Mouse (Mus musculus) forebrain, embryonic 12.5 days (tissue): ENCODE results near the gene AC161166.1. TPM values are rescaled to one million over a fixed set of nuclear protein-coding genes. Genes with fewer than 3 reads are reported as not detected.
"Not testable (repeated sequence)": the region's sequence is repeated elsewhere in the genome, so short reads cannot be mapped to it uniquely, and the experiment has no call there.

Experiments
- ATAC-seq: fragments of 200-750 bp; cut with Nextera tagmentation; 2 replicates; pipeline ENCODE4 v1.8.0; 2017; ENCODE audit warnings: moderate TSS enrichment; ENCODE audit not compliant: low FRiP score
- H3K27ac ChIP-seq: fragments of 300-500 bp; sonication (generic); 2 replicates; pipeline ENCODE4 v1.5.1; 2016; ENCODE audit warnings: mild to moderate bottlenecking
- H3K27me3 ChIP-seq: fragments of 300-500 bp; sonication (generic); 2 replicates; pipeline ENCODE4 v1.6.1; 2016; ENCODE audit warnings: mild to moderate bottlenecking
- H3K36me3 ChIP-seq: fragments of 300-500 bp; sonication (generic); replicated peaks from 2 replicates; pipeline ENCODE4 v1.6.1; 2016; ENCODE audit warnings: mild to moderate bottlenecking
- H3K4me1 ChIP-seq: fragments of 300-500 bp; sonication (generic); 2 replicates; pipeline ENCODE4 v1.6.1; 2016
- H3K4me2 ChIP-seq: fragments of 300-500 bp; sonication (generic); 2 replicates; pipeline ENCODE4 v1.6.1; 2016; ENCODE audit warnings: mild to moderate bottlenecking, moderate library complexity
- H3K4me3 ChIP-seq: fragments of 300-500 bp; sonication (generic); replicated peaks from 2 replicates; pipeline ENCODE4 v1.5.1; 2016; ENCODE audit warnings: mild to moderate bottlenecking
- H3K9ac ChIP-seq: fragments of 300-500 bp; sonication (generic); 2 replicates; pipeline ENCODE4 v1.6.1; 2016; ENCODE audit warnings: mild to moderate bottlenecking
- H3K9me3 ChIP-seq: fragments of 300-500 bp; sonication (generic); 2 replicates; pipeline ENCODE4 v1.6.1; 2016
- WGBS: fragments of 180-500 bp; shearing (Covaris S2); methylation state at CpG from one replicate; pipeline ENCODE4 v1.1.7; 2016; 5-methylcytosine and 5-hydroxymethylcytosine counted together
- polyA plus RNA-seq: library from polyadenylated mRNA; unstranded; fragments of >200 nt; fragmentation: Nextera tagmentation; extraction: Ambion mirVana; gene quantifications from 2 replicates; pipeline ENCODE4 v1.2.1, GENCODE M21; 2016

AC161166.1 gene
- polyA plus RNA-seq, 1 experiment from 2014 or later, result 1.6 TPM

DNA sequence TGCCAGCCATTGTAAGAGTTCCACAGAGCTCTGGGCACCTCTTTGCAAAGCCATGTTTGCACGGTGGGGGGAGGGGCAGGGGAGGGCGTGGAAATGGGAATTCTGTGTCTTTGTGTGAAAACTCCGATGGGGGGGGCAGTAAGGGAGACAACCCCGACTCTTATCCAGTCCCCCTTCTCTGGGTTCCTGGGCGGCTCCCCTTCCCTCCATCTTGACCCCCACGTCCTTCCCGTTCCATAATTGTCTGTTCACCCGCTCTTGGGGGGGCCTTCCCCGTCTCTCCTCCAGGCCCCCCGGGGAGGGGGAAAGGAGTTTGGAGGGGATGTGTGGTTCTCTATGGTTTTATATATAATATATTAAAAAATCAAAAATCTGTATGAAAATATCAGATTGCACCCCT is 8.3 kb downstream of the AC161166.1 start:
- Histone ChIP-seq H3K27me3 (peaks cover 22% of the 10 kb centered on the region), H3K36me3 (peaks cover 46% of the 10 kb centered on the region), H3K4me2 (0 out of 2 replicates have a peak overlapping the region, but pooled peaks have one; percentile 4), H3K27ac (no peak overlapping the region), H3K4me1 (peaks cover 50% of the 10 kb centered on the region), H3K4me3 (no peak overlapping the region), H3K9me3 (peaks cover 5% of the 10 kb centered on the region; the same call in 1 of the 2 replicates), H3K9ac (no peak overlapping the region)
- 25% methylated on average over 10 of the region's 10 CpGs for whole genome bisulfite sequencing
- no peak for ATAC-seq

DNA sequence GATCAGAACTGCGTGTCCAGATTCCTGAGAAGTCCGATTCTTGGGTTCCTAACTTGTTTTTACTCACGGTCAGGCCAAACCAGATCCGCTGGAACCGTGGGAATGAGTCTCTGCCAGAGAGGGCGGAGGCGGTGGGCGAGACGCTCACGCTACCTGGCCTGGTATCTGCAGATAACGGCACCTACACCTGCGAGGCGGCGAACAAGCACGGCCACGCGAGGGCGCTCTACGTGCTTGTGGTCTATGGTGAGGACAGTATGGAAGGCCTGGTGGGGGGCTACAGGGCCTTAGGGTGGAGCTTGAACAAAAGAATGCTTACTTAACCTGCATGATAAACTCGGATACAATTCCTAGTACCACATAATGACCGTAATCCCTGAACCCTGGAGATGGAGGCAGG is 10.8 kb downstream of the AC161166.1 start:
- Histone ChIP-seq H3K9ac (no peak overlapping the region), H3K36me3 (peaks cover 53% of the 10 kb centered on the region), H3K27me3 (peaks cover 33% of the 10 kb centered on the region), H3K4me2 (no peak overlapping the region), H3K4me3 (no peak overlapping the region), H3K9me3 (peaks cover 5% of the 10 kb centered on the region; the same call in 1 of the 2 replicates), H3K4me1 (peaks cover 42% of the 10 kb centered on the region), H3K27ac (no peak overlapping the region)
- no peak for ATAC-seq
- 52% methylated on average over 21 of the region's 21 CpGs for WGBS

DNA sequence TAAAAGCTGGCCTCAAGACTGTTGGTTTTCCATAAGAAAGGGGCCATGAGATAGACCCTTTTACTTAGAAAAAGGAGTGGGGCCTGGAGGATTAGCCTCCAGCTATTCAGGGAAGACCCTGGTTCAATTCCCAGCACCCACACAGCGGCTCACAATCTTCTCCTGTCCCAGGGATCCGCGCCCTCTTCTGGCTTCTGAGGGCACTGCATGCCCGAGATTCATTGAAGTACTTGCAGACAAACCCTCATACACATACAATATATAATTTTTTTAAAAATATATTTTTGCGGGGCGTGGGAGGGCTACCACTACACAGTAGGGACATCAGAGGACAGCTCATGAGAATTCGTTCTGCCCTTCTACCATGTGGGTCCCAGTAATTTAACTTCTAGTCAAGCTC is 11.3 kb downstream of the AC161166.1 start:
- 32% methylated on average over 7 of the region's 7 CpGs for WGBS
- ATAC-seq, result no peak
- H3K27me3 ChIP-seq, result peaks cover 33% of the 10 kb centered on the region
- H3K36me3 ChIP-seq, result peaks cover 53% of the 10 kb centered on the region
- no peak overlapping the region for H3K4me3 ChIP-seq
- no peak overlapping the region for H3K4me2 ChIP-seq
- H3K4me1 ChIP-seq, result peaks cover 37% of the 10 kb centered on the region
- H3K9ac ChIP-seq, result no peak overlapping the region
- no peak overlapping the region for H3K27ac ChIP-seq
- peaks cover 5% of the 10 kb centered on the region; the same call in 1 of the 2 replicates for H3K9me3 ChIP-seq

DNA sequence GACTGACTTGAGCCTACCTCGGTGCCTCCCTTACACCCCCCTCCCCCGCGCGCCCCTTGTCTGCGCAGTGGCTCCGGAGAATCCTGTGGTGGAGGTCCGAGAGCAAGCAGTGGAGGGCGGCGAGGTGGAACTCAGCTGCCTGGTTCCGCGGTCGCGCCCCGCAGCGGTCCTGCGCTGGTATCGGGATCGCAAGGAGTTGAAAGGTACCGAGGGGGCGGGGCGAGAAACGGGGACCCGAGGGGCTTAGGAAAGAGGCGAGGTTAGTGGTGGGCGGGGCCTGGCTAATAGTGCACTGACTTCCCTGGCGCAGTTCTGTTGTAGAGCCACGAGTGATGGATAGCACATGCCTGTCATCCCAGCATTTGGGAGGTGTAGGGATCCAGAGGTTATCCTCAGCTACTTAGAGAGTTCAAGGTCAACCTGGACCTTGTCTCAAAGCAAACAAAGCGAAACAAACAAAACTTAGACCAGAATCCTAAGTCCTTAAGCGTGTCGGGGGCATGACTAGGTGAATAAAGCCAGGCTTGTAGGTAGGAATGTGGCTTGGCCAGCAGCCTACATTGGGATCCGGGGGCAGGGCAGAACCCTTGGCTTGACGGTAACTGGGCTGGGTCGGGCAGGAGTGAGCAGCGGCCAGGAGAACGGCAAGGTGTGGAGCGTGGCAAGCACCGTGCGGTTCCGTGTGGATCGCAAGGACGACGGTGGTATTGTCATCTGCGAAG is 12.2 kb downstream of the AC161166.1 start:
- 17% methylated on average over 43 of the region's 43 CpGs for WGBS
- Histone ChIP-seq H3K27me3 (peaks cover 33% of the 10 kb centered on the region), H3K9ac (no peak overlapping the region), H3K36me3 (peaks cover 54% of the 10 kb centered on the region), H3K4me2 (peak overlapping the region; percentile 44), H3K4me1 (peaks cover 28% of the 10 kb centered on the region), H3K4me3 (peak overlapping the region; percentile 17; the same call in 1 of the 2 replicates), H3K27ac (no peak overlapping the region), H3K9me3 (peaks cover 5% of the 10 kb centered on the region; the same call in 1 of the 2 replicates)
- 0 out of 2 replicates have a peak, but pooled peaks have one; percentile 30 for ATAC-seq

DNA sequence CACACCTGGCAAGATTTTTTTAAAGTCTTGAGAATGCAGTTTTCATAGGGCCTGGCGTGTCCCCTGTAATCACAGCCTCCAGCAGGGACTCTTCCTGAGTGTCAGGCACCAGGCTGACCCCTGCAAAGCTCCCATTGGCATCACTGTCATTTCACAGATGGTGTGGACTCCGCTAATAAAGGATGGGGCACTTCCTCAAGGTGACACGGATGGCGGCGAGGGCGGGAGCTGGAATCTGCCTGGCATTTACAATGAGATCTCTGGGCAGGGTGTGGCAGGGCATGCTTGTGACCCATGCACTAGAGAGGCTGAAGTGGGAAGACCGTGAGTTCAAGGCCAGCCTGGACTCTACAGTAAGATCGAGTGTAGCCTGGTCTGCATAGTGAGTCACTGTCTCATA is 24.0 kb downstream of the AC161166.1 start:
- Histone ChIP-seq H3K27ac (no peak overlapping the region), H3K4me3 (no peak overlapping the region), H3K27me3 (no peaks in the 10 kb centered on the region), H3K4me1 (peaks cover 46% of the 10 kb centered on the region), H3K36me3 (peaks cover 25% of the 10 kb centered on the region), H3K4me2 (no peak overlapping the region), H3K9ac (no peak overlapping the region), H3K9me3 (no peaks in the 10 kb centered on the region)
- ATAC-seq, result no peak
- WGBS, result 87% methylated on average over 8 of the region's 8 CpGs

DNA sequence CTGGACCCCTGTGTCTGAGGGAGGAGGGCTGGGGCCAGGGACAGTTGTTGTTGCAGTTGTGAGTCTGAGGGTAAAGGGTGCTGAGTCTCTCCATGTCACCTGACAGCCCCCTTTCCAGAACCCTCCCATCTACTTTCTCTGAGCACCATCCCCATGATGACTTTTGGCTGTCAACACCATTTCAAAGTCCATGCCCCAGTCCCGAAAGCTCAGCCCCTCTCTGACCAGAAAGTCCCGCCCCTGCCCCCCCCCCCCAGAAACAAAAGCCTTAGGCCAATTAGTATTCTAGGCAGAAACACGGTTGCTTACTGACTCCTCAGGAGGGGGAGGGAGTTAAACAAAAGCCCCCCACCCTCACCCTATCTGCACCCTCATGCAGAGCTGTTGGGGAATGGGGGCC is 24.9 kb downstream of the AC161166.1 start:
- peak overlapping the region; percentile 64; the same call in 1 of the 2 replicates for H3K9ac ChIP-seq
- H3K27ac ChIP-seq, result peak overlapping the region; percentile 84
- H3K4me1 ChIP-seq, result peaks cover 55% of the 10 kb centered on the region
- ATAC-seq, result no peak
- H3K4me2 ChIP-seq, result peak overlapping the region; percentile 57
- H3K36me3 ChIP-seq, result peaks cover 23% of the 10 kb centered on the region
- WGBS, result 25% methylated on average over 3 of the region's 3 CpGs
- H3K27me3 ChIP-seq, result no peaks in the 10 kb centered on the region
- H3K4me3 ChIP-seq, result no peak overlapping the region; the same call in 1 of the 2 replicates
- no peaks in the 10 kb centered on the region for H3K9me3 ChIP-seq

DNA sequence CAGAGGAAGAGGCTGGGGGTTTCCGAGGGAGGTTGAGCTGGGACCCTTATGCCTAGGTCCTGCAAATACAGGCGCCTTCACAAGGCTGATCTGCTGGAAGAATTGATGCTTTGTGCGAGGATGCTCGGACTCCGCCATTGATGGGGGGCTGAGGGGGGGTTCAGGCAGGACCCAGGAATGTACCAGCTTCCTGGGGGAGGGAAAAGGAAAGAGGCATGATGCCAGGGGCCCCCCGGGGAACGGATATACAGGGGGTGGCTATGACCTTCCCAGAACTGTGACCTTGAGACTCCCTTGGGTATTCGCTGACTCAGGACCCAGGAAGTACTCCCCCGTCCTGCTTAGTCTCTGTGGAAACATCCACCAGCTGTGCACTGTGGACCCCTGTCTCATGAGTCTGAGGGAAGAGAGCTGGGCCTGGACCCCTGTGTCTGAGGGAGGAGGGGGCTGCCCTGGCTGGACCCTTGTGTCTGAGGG is 25.6 kb downstream of the AC161166.1 start:
- H3K4me1 ChIP-seq, result peaks cover 55% of the 10 kb centered on the region
- H3K4me2 ChIP-seq, result peak overlapping the region; percentile 57
- H3K27me3 ChIP-seq, result no peaks in the 10 kb centered on the region
- no peaks in the 10 kb centered on the region for H3K9me3 ChIP-seq
- peak overlapping the region; percentile 64 for H3K9ac ChIP-seq
- H3K4me3 ChIP-seq, result peak overlapping the region; percentile 29
- H3K36me3 ChIP-seq, result peaks cover 16% of the 10 kb centered on the region
- 42% methylated on average over 9 of the region's 9 CpGs for WGBS
- H3K27ac ChIP-seq, result peak overlapping the region; percentile 84
- peak; percentile 70; the same call in 1 of the 2 replicates for ATAC-seq

DNA sequence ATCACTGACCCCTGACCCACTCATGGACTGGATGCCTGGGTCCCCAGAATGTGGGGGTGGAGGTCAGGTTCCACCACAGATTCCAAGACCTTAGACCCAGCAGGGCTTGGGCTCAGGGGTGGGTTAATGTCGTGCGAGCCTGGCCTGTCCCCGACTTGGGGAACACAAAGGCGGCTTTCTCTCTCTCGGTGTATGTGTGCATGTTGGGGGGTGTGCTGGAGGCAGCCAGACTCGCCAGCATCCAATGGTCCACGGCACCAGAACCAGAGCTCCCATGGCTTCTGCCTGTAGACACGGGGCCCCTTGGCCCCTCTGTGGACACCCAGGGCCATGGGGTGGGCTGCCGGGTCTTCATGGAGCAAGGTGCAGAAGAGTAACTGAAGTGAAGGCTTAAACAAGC is 26.8 kb downstream of the AC161166.1 start:
- H3K9ac ChIP-seq, result peak overlapping the region; percentile 64; the same call in 1 of the 2 replicates
- no peaks in the 10 kb centered on the region for H3K9me3 ChIP-seq
- WGBS, result 80% methylated on average over 9 of the region's 9 CpGs
- H3K4me3 ChIP-seq, result peak overlapping the region; percentile 0; the same call in 1 of the 2 replicates
- peak overlapping the region; percentile 57 for H3K4me2 ChIP-seq
- ATAC-seq, result no peak
- H3K4me1 ChIP-seq, result peaks cover 65% of the 10 kb centered on the region
- peaks cover 10% of the 10 kb centered on the region for H3K36me3 ChIP-seq
- H3K27me3 ChIP-seq, result no peaks in the 10 kb centered on the region
- peak overlapping the region; percentile 84 for H3K27ac ChIP-seq

DNA sequence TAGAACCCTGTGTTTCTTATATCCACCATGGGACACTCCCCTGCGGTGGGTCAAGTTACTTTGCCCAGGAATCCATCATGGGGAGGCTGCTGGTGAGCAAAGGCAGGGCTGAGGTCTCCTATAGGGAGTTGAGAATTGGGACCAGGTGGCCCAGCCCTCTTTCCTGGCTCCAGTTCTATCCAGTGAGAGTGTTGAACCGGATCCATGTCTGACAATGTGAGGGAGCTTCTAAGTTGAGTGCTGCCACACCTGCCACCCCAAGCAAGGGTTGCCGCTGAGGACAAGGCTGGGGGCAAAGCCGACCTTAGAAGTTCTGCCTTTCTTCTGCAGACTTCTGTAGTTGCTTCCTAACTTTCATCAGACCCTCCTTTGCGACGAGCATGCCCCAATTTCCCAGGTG is 29.0 kb downstream of the AC161166.1 start:
- Histone ChIP-seq H3K4me2 (peak overlapping the region; percentile 88), H3K4me1 (peaks cover 77% of the 10 kb centered on the region), H3K4me3 (peak overlapping the region; percentile 90), H3K9ac (peak overlapping the region; percentile 96)
- H3K27me3 ChIP-seq, ATAC-seq, H3K27ac ChIP-seq, H3K36me3 ChIP-seq, H3K9me3 ChIP-seq: not testable (repeated sequence)
- 58% methylated on average over 6 of the region's 6 CpGs for WGBS

DNA sequence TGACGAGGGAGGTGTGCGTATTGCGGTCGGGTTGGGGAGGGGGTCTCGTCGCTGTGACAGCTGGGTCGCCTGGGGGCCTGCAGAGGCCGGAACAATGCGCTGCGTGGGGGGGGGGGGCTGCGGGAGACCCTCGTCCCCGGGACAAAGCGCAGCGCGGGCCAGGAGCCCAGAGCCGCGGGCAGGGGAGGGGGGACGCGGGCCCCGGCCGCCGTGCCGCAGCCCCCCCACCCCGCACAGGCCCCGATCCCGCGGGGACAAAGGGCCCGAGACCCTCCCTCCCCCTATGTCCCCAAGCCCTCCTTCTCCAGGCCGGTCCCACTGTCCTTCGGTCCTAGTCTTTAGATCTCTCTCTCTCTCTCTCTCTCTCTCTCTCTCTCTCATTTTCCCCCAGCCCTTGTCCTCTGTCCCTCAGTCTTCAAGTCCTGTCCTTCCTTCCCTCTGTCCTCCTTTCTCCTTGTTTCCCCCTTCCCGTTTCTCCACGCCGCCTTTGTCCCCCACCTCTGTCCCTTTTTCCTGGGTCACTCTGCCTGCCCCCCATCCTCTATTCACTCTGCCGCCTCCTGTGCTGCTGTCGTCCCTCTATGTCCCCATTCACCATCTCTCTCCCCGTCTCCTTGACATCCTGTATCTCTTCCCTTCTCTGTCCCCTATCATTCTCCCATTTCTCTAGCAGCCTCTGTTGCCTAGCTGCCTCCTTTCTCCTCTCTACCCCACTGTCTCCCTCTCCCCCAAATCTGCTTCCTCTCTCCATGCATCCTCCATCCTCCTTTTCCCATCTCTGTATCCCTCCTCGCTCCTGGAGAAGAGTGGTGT is 29.8 kb downstream of the AC161166.1 start:
- H3K27me3 ChIP-seq, result 0 out of 2 replicates have a peak, but pooled peaks cover 4% of the 10 kb centered on the region

DNA sequence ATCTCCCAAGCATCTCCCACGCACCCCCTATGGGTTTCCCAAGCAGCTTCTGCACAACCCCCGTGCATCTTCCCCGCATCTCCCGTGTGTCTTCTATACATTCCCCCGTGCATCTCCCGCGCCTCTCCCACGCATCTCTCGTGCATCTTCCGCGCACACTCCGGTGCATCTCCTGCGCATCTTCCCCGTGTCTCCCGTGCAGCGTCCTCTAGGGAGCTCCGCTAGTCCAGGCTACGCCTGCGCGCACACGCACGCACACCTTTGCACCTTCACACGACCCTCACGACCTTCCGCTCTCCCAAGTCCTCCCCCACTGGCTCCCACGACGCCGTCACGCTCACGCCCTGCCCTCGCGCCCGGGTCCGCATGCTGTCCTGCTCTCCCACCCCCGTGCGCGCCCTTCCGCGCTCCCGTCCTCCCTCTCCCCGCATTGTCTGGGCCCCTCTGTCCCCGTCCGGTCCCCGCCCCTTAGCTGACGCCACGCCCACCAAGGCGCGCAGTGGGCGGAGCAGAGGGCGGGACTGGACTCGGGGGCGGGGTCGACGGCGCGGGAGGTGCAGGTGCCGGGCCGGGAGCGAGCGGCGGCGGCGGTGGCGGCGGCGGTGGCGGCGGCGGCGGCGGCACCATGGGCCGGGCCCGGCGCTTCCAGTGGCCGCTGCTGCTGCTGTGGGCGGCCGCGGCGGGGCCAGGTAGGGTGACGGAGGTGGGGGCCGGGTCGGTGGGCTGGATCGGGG is 30.6 kb downstream of the AC161166.1 start, which contains the start of gene Cadm4:
Gene Cadm4, plus strand, starts transcription at position 550 of the 734 bp plus-strand sequence.
- Histone ChIP-seq H3K4me3 (peak within 1 kb of the TSS; percentile 90), H3K4me2 (peak within 1 kb of the TSS; percentile 88), H3K4me1 (peaks cover 64% of the 10 kb centered on the region), H3K27me3 (0 out of 2 replicates have a peak, but pooled peaks cover 4% of the 10 kb centered on the region), H3K36me3 (no peaks in the 10 kb centered on the region), H3K9ac (peak within 1 kb of the TSS; percentile 96), H3K27ac (peak within 1 kb of the TSS; percentile 81), H3K9me3 (no peaks in the 10 kb centered on the region)
- peak; percentile 88 for ATAC-seq
- WGBS, result under 1% methylated on average over 73 of the region's 83 CpGs

More for the DNA sequence above, 29.8 kb downstream of the AC161166.1 start:
- Histone ChIP-seq H3K4me3 (peak overlapping the region; percentile 90), H3K4me2 (peak overlapping the region; percentile 88), H3K4me1 (peaks cover 72% of the 10 kb centered on the region), H3K9ac (peak overlapping the region; percentile 96), H3K9me3 (no peaks in the 10 kb centered on the region), H3K27ac (peak overlapping the region; percentile 81), H3K36me3 (no peaks in the 10 kb centered on the region)
- ATAC-seq, result peak; percentile 54
- WGBS, result under 1% methylated on average over 31 of the region's 38 CpGs
